Mouse (Mus musculus) G1E (cell line): ENCODE results near the gene D16Ertd472e. TPM values are rescaled to one million over a fixed set of nuclear protein-coding genes. Genes with fewer than 3 reads are reported as not detected.

ENCODE experiments used
- ATAC-seq: 2 replicates; pipeline ENCODE4 v1.8.0; 2016; ENCODE audit warnings: mild to moderate bottlenecking; ENCODE audit not compliant: insufficient number of reproducible peaks, poor library complexity, low FRiP score, severe bottlenecking; ENCODE audit errors: extremely low read depth
- DNase-seq: peaks from one replicate; pipeline ENCODE4 v3.0.0; 2012; ENCODE audit warnings: low spot score
- H3K27me3 ChIP-seq: 2 replicates; pipeline ENCODE4 v1.6.1; 2012; ENCODE audit warnings: mild to moderate bottlenecking, low read length, inconsistent platforms; ENCODE audit not compliant: insufficient read depth
- H3K36me3 ChIP-seq: replicated peaks from 2 replicates; pipeline ENCODE3; 2012; ENCODE audit warnings: mild to moderate bottlenecking, inconsistent platforms
- H3K4me1 ChIP-seq: 2 replicates; pipeline ENCODE4 v1.6.1; 2012; ENCODE audit warnings: low read depth, low read length, inconsistent platforms, mixed read lengths; ENCODE audit not compliant: insufficient read depth
- H3K4me3 ChIP-seq: 2 replicates; pipeline ENCODE4 v1.5.1; 2012; ENCODE audit warnings: low read depth, mild to moderate bottlenecking, inconsistent platforms, low read length, moderate library complexity, mixed read lengths
- H3K9me3 ChIP-seq: replicated peaks from 2 replicates; pipeline ENCODE4 v1.6.1; 2012; ENCODE audit warnings: inconsistent platforms
- CTCF ChIP-seq: IDR thresholded peaks from 2 replicates; pipeline ENCODE4 v1.5.1; 2012; ENCODE audit warnings: low read depth, low read length, inconsistent platforms, mixed read lengths
- GATA1 ChIP-seq: IDR thresholded peaks from 2 replicates; pipeline ENCODE4 v1.6.1; 2012; ENCODE audit warnings: borderline replicate concordance, low read length, inconsistent platforms, mixed read lengths
- GATA2 ChIP-seq: IDR thresholded peaks from 2 replicates; pipeline ENCODE4 v1.6.1; 2012; ENCODE audit warnings: low read depth, low read length, inconsistent platforms, borderline replicate concordance
- POLR2AphosphoS5 ChIP-seq: IDR thresholded peaks from 2 replicates; pipeline ENCODE4 v1.6.1; 2012; ENCODE audit warnings: low read depth, low read length, inconsistent platforms; ENCODE audit not compliant: insufficient replicate concordance
- TAL1 ChIP-seq: conservative IDR thresholded peaks from 2 replicates; pipeline ENCODE4 v1.6.1; 2012; ENCODE audit warnings: low read depth, low read length, inconsistent platforms, mixed read lengths
- polyA plus RNA-seq: library from polyadenylated mRNA; stranded (reverse); fragments of >175 nt; gene quantifications from 2 replicates; pipeline ENCODE4 v1.2.3, GENCODE M21; 2012
- total RNA-seq, 2 experiments: library from RNA; stranded (forward) in 1 of 2; stranded (reverse) in 1 of 2; fragments of 200-1000 nt in 1 of 2; fragments of >200 nt in 1 of 2; fragmentation: Nextera tagmentation in 1 of 2; gene quantifications; 2 replicates each; pipeline ENCODE4 v1.2.3; 2014 to 2017

Gene D16Ertd472e
- total and polyA plus RNA-seq, 3 experiments, result not detected

GRCm38 (mm10) chr16:78537798-78538422 lies 38.6 kb downstream of the D16Ertd472e start:
- no peak for ATAC-seq
- H3K4me1 ChIP-seq, result no peaks in the 10 kb centered on the region
- no peaks in the 10 kb centered on the region for H3K27me3 ChIP-seq
- H3K36me3 ChIP-seq, result no peaks in the 10 kb centered on the region
- DNase-seq, result no peak
- TF ChIP-seq POLR2AphosphoS5 (no peak), GATA2 (no peak), CTCF (no peak), GATA1 (no peak), TAL1 (no peak)
- H3K9me3 ChIP-seq, result peaks cover 27% of the 10 kb centered on the region
- no peak overlapping the region for H3K4me3 ChIP-seq

GRCm38 (mm10) chr16:78537322-78537721 lies 39.2 kb downstream of the D16Ertd472e start:
- TF ChIP-seq CTCF (no peak), GATA2 (no peak), GATA1 (no peak), POLR2AphosphoS5 (no peak), TAL1 (no peak)
- Histone ChIP-seq H3K36me3 (no peaks in the 10 kb centered on the region), H3K4me3 (no peak overlapping the region), H3K4me1 (no peaks in the 10 kb centered on the region), H3K27me3 (no peaks in the 10 kb centered on the region), H3K9me3 (peaks cover 31% of the 10 kb centered on the region)
- DNase-seq (no peak), ATAC-seq (no peak)

GRCm38 (mm10) chr16:78534468-78534867 lies 42.0 kb downstream of the D16Ertd472e start:
- no peak for ATAC-seq
- Histone ChIP-seq H3K36me3 (no peaks in the 10 kb centered on the region), H3K4me3 (no peak overlapping the region), H3K9me3 (peaks cover 40% of the 10 kb centered on the region), H3K27me3 (no peaks in the 10 kb centered on the region), H3K4me1 (no peaks in the 10 kb centered on the region)
- no peak for TF ChIP-seq TAL1
- TF ChIP-seq CTCF, result no peak
- no peak for TF ChIP-seq POLR2AphosphoS5
- no peak for TF ChIP-seq GATA1
- no peak for TF ChIP-seq GATA2
- no peak for DNase-seq

- ATAC-seq, result no peak
- H3K4me3 ChIP-seq, result no peak overlapping the region
- H3K4me1 ChIP-seq, result no peaks in the 10 kb centered on the region
- peaks cover 41% of the 10 kb centered on the region for H3K9me3 ChIP-seq
- H3K27me3 ChIP-seq, result no peaks in the 10 kb centered on the region
- no peak for DNase-seq
- H3K36me3 ChIP-seq, result no peaks in the 10 kb centered on the region
- no peak for TF ChIP-seq GATA1
- no peak for TF ChIP-seq CTCF
- TF ChIP-seq POLR2AphosphoS5, result no peak
- TF ChIP-seq TAL1, result no peak
- TF ChIP-seq GATA2, result no peak
These were observed 44.4 kb downstream of the D16Ertd472e start for GRCm38 (mm10) chr16:78531957-78532605.

- H3K4me3 ChIP-seq, result no peak overlapping the region
- no peaks in the 10 kb centered on the region for H3K36me3 ChIP-seq
- no peak for TF ChIP-seq TAL1
- no peak for TF ChIP-seq POLR2AphosphoS5
- no peak for TF ChIP-seq GATA2
- no peak for TF ChIP-seq GATA1
- TF ChIP-seq CTCF, result no peak
- no peaks in the 10 kb centered on the region for H3K4me1 ChIP-seq
- no peaks in the 10 kb centered on the region for H3K27me3 ChIP-seq
- DNase-seq (no peak), ATAC-seq (no peak)
- H3K9me3 ChIP-seq, result peaks cover 20% of the 10 kb centered on the region
These were observed 53.5 kb downstream of the D16Ertd472e start for GRCm38 (mm10) chr16:78522974-78523373.

GRCm38 (mm10) chr16:78518697-78519096 lies 57.8 kb downstream of the D16Ertd472e start:
- Histone ChIP-seq H3K4me3 (no peak overlapping the region), H3K36me3 (no peaks in the 10 kb centered on the region), H3K9me3 (peaks cover 31% of the 10 kb centered on the region), H3K4me1 (no peaks in the 10 kb centered on the region), H3K27me3 (no peaks in the 10 kb centered on the region)
- no peak for ATAC-seq
- TF ChIP-seq CTCF (no peak), GATA1 (no peak), POLR2AphosphoS5 (no peak), TAL1 (no peak), GATA2 (no peak)
- no peak for DNase-seq

- no peak overlapping the region for H3K4me3 ChIP-seq
- TF ChIP-seq CTCF (no peak), GATA2 (no peak), GATA1 (no peak), POLR2AphosphoS5 (no peak), TAL1 (no peak)
- no peaks in the 10 kb centered on the region for H3K36me3 ChIP-seq
- H3K4me1 ChIP-seq, result no peaks in the 10 kb centered on the region
- no peaks in the 10 kb centered on the region for H3K27me3 ChIP-seq
- ATAC-seq (no peak), DNase-seq (no peak)
- peaks cover 31% of the 10 kb centered on the region for H3K9me3 ChIP-seq
These were observed 59.3 kb downstream of the D16Ertd472e start for GRCm38 (mm10) chr16:78517171-78517570.
